Mouse (Mus musculus) thymus, adult 2 months (tissue): ENCODE data around the gene Robo2.

Experiments
- CTCF ChIP-seq: fragments of 200-500 bp; IDR thresholded peaks from 2 replicates; pipeline ENCODE4 v1.5.1; 2012; ENCODE audit warnings: mild to moderate bottlenecking, control low read depth, low read length, moderate library complexity, borderline replicate concordance; ENCODE audit not compliant: control insufficient read depth, poor library complexity, insufficient read depth; ENCODE audit errors: extremely low read depth
- POLR2A ChIP-seq: fragments of 200-500 bp; IDR thresholded peaks from 2 replicates; pipeline ENCODE4 v1.6.1; 2012; ENCODE audit warnings: mild to moderate bottlenecking, low read length, control low read depth, moderate library complexity; ENCODE audit not compliant: control insufficient read depth, poor library complexity, insufficient read depth; ENCODE audit errors: extremely low read depth

DNA sequence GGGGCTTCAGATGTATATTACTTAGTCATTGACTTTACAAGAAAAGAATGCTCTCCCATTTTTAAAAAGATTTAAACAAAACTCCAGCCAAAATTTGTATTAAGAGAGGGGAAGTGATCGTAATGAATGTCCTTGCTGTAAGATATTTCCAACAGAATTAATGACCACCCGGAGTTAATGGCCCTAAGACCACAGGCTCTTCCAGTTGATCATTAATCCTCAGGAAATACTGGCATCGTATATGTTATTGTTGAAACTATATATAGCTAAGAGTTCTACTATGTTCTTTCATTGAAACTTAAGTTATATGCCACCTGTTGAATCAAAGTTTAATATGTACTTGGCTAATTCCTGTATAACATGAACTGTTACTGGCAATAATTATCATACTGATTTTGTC lies 46.5 kb upstream of the Robo2 start:
- TF ChIP-seq POLR2A (no peak), CTCF (no peak)
